Mouse (Mus musculus): ENCODE data around the gene Etv3. TPM values are rescaled to one million over a fixed set of nuclear protein-coding genes. Genes with fewer than 3 reads are reported as not detected.

Gene Etv3
- total and polyA plus RNA-seq, 3 experiments = 7.4 to 10.4 TPM; not detected in 1

DNA sequence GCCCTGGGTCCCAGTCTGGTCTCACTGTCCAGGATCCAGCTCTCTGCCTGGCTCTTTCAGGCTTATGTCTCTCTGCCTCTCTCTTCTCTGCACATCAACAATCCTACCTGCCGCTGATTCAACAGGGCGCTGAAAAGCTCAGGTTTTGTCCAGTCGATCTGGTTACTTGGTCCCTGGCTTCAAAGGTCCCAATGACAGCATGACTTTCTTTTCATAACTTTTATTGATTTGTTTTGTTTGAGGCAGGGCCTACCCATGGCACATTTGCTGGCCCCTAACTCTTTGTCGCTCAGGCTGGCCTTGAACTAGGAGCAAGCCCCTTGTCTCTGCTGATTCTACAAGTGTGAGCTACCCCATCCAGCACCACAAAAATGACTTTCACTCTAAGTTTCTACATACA lies 27.1 kb downstream of the Etv3 start:
- TF ChIP-seq MYB (IDR thresholded peaks at IDR 0.05; ENCODE audit: low read depth, low read length) (no peak), JUND (IDR thresholded peaks at IDR 0.05; ENCODE audit: low read depth, low read length) (no peak), EP300 (IDR thresholded peaks at IDR 0.05; ENCODE audit: low read depth in 1 of 2, low read length in 2 of 2) (no peak), RCOR1 (IDR thresholded peaks at IDR 0.05; ENCODE audit: low read depth, low read length) (no peak), CHD2 (IDR thresholded peaks at IDR 0.05; ENCODE audit: low read length) (no peak), KAT2A (conservative IDR thresholded peaks at IDR 0.05; ENCODE audit: low read depth, low read length) (no peak), ZMIZ1 (IDR thresholded peaks at IDR 0.05; ENCODE audit: low read depth, low read length) (no peak), SIN3A (IDR thresholded peaks at IDR 0.05; ENCODE audit: low read length) (no peak), USF2 (IDR thresholded peaks at IDR 0.05; ENCODE audit: borderline replicate concordance in 1 of 2, insufficient read depth in 1 of 2, low read depth in 1 of 2, low read length in 2 of 2) (no peak), CHD1 (IDR thresholded peaks at IDR 0.05; ENCODE audit: low read depth, low read length) (no peak), POLR2AphosphoS2 (IDR thresholded peaks at IDR 0.05; ENCODE audit: low read length) (no peak), ZNF384 (IDR thresholded peaks at IDR 0.05; ENCODE audit: low read depth, low read length) (no peak), ETS1 (IDR thresholded peaks at IDR 0.05; ENCODE audit: low read depth, low read length) (no peak), NRF1 (IDR thresholded peaks at IDR 0.05; ENCODE audit: insufficient read depth, low read depth, low read length, poor library complexity, severe bottlenecking) (no peak), HCFC1 (IDR thresholded peaks at IDR 0.05; ENCODE audit: low read depth, low read length) (no peak), ZKSCAN1 (IDR thresholded peaks at IDR 0.05; ENCODE audit: low read depth, low read length) (no peak), MEF2A (IDR thresholded peaks at IDR 0.05; ENCODE audit: extremely low read depth, insufficient replicate concordance, low read depth, low read length, poor library complexity, severe bottlenecking) (no peak), MAFK (IDR thresholded peaks at IDR 0.05; ENCODE audit: borderline replicate concordance, low read depth, low read length) (no peak), E2F4 (IDR thresholded peaks at IDR 0.05; ENCODE audit: borderline replicate concordance, low read depth, low read length) (no peak)
- H3K36me3 ChIP-seq (ENCODE audit: control insufficient read depth in 1 of 2, insufficient read depth in 2 of 2, low read length in 2 of 2) = no peaks in the 10 kb centered on the region
- 0 out of 4 replicates have a peak, but pooled peaks cover 0 to 7% of the 10 kb centered on the region in 2 experiments for H3K4me1 ChIP-seq (ENCODE audit: control insufficient read depth in 1 of 2, insufficient read depth in 2 of 2, low read length in 2 of 2)
- H3K4me3 ChIP-seq (ENCODE audit: control insufficient read depth in 1 of 2, insufficient read depth in 1 of 2, low read depth in 2 of 2, low read length in 2 of 2) = no peak overlapping the region
- no peaks in the 10 kb centered on the region for H3K79me2 ChIP-seq (ENCODE audit: control insufficient read depth, insufficient read depth, low read length, poor library complexity)
- H3K9me3 ChIP-seq (replicated peaks; ENCODE audit: insufficient read depth, low read length) = no peaks in the 10 kb centered on the region
- DNase-seq (ENCODE audit: low read depth, low spot score) = no peak
- H3K27ac ChIP-seq (ENCODE audit: control insufficient read depth, low read depth, low read length) = no peak overlapping the region
- no peak overlapping the region for H3K9ac ChIP-seq (ENCODE audit: control insufficient read depth, low read depth, low read length, poor library complexity, severe bottlenecking)
- no peaks in the 10 kb centered on the region; a peak in 2 of 4 replicates for H3K27me3 ChIP-seq (ENCODE audit: control insufficient read depth in 1 of 2, insufficient read depth in 2 of 2, low read length in 2 of 2)
